Mouse (Mus musculus): ENCODE results near the gene Prr22. TPM values are rescaled to one million over a fixed set of nuclear protein-coding genes. Genes with fewer than 3 reads are reported as not detected.

Prr22 gene
- total RNA-seq, 2 experiments from 2014 or later, result 0.47 to 0.49 TPM

GRCm38 (mm10) chr17:56804952-56805351, 34.9 kb downstream of the Prr22 start:
- DNase-seq (ENCODE audit: low spot score in 2 of 2), result no peak

GRCm38 (mm10) chr17:56805784-56806183, 35.7 kb downstream of the Prr22 start:
- DNase-seq (ENCODE audit: low spot score in 2 of 2), result no peak

- peak; percentile 53 to 69 for DNase-seq (ENCODE audit: low spot score in 2 of 2)
Observed at GRCm38 (mm10) chr17:56808518-56808917, 38.5 kb downstream of the Prr22 start.

GRCm38 (mm10) chr17:56810245-56810644, 40.2 kb downstream of the Prr22 start:
- peak; percentile 69 to 87 for DNase-seq (ENCODE audit: low spot score in 2 of 2)

- peak; percentile 70 to 85 for DNase-seq (ENCODE audit: low spot score in 2 of 2)
Observed at GRCm38 (mm10) chr17:56814316-56815056, 44.4 kb downstream of the Prr22 start.

- no peak for DNase-seq (ENCODE audit: low spot score in 2 of 2)
Observed at GRCm38 (mm10) chr17:56815057-56815345, 45.0 kb downstream of the Prr22 start.

GRCm38 (mm10) chr17:56818067-56818636, 48.1 kb downstream of the Prr22 start:
- DNase-seq (ENCODE audit: low spot score in 2 of 2), result no peak

- no peak for DNase-seq (ENCODE audit: low spot score in 2 of 2)
Observed at GRCm38 (mm10) chr17:56819032-56819545, 49.0 kb downstream of the Prr22 start.

GRCm38 (mm10) chr17:56819694-56820111, 49.7 kb downstream of the Prr22 start:
- DNase-seq (ENCODE audit: low spot score in 2 of 2), result no peak

Other genes with a start within 250 kb of the Prr22 start
- gene Gm20219, start 215.9 kb upstream of the Prr22 start, total RNA-seq (2021), result 1 to 10 TPM in 1 of 2 experiments, under 1 TPM in 1; 0.83 to 1.4 TPM
- 10 to 100 TPM; 56.4 to 78.9 TPM for gene Safb2, start 185.7 kb upstream of the Prr22 start, total RNA-seq (2021)
- gene Safb, start 185.4 kb upstream of the Prr22 start, total RNA-seq (2021), result 100 to 1,000 TPM in 1 of 2 experiments, 10 to 100 TPM in 1; 96.9 to 117 TPM
- gene 2410015M20Rik, start 160.5 kb upstream of the Prr22 start, total RNA-seq (2021), result 100 to 1,000 TPM; 232 to 255 TPM
- gene Rpl36, start 156.8 kb upstream of the Prr22 start, total RNA-seq (2021), result 1,000 to 10,000 TPM; 1,009 to 1,061 TPM
- gene Lonp1, start 143.4 kb upstream of the Prr22 start, total RNA-seq (2021), result 10 to 100 TPM; 58.1 to 59.2 TPM
- not detected for gene Catsperd, start 142.1 kb upstream of the Prr22 start, total RNA-seq (2021)
- 10 to 100 TPM; 58.6 to 59.4 TPM for gene Ranbp3, start 97.0 kb upstream of the Prr22 start, total RNA-seq (2021)
- gene Ndufa11, start 52.5 kb upstream of the Prr22 start, total RNA-seq (2021), result 100 to 1,000 TPM; 358 to 365 TPM
- 1 to 10 TPM; 7.5 to 8.0 TPM for gene Vmac, start 52.2 kb upstream of the Prr22 start, total RNA-seq (2021)
- 1 to 10 TPM; 1.0 to 1.9 TPM for gene Nrtn, start 12.7 kb upstream of the Prr22 start, total RNA-seq (2021)
- 10 to 100 TPM; 21.6 to 21.7 TPM for gene Dus3l, start 5.5 kb upstream of the Prr22 start, total RNA-seq (2021)
- gene Rfx2, start 60.8 kb downstream of the Prr22 start, total RNA-seq (2021), result 10 to 100 TPM in 1 of 2 experiments, 1 to 10 TPM in 1; 8.2 to 10.6 TPM
- gene Acsbg2, start 104.2 kb downstream of the Prr22 start, total RNA-seq (2021), result not detected
- gene 1700061G19Rik, start 105.2 kb downstream of the Prr22 start, total RNA-seq (2021), result not detected
- gene Mllt1, start 165.2 kb downstream of the Prr22 start, total RNA-seq (2021), result 10 to 100 TPM; 23.9 to 27.2 TPM
- gene Acer1, start 211.9 kb downstream of the Prr22 start, total RNA-seq (2021), result not detected
- gene Clpp, start 220.1 kb downstream of the Prr22 start, total RNA-seq (2021), result 10 to 100 TPM; 35.6 to 41.4 TPM
- gene Alkbh7, start 227.1 kb downstream of the Prr22 start, total RNA-seq (2021), result 10 to 100 TPM; 36.6 to 37.0 TPM
- not detected for gene Pspn, start 229.8 kb downstream of the Prr22 start, total RNA-seq (2021)
- 10 to 100 TPM; 31.9 to 34.9 TPM for gene Gtf2f1, start 241.0 kb downstream of the Prr22 start, total RNA-seq (2021)
- not detected for gene Gm17949, start 241.2 kb downstream of the Prr22 start, total RNA-seq (2021)

Measured in gastrocnemius, postnatal 4 days (tissue).